Mouse (Mus musculus): Measurements from ENCODE around the gene Npy5r. TPM values are rescaled to one million over a fixed set of nuclear protein-coding genes. Genes with fewer than 3 reads are reported as not detected.

The Npy5r gene
- 0.17 and 0.37 TPM in 2 replicates for polyA plus RNA-seq (2016; fragmentation: Nextera tagmentation; extraction: Ambion mirVana)

DNA sequence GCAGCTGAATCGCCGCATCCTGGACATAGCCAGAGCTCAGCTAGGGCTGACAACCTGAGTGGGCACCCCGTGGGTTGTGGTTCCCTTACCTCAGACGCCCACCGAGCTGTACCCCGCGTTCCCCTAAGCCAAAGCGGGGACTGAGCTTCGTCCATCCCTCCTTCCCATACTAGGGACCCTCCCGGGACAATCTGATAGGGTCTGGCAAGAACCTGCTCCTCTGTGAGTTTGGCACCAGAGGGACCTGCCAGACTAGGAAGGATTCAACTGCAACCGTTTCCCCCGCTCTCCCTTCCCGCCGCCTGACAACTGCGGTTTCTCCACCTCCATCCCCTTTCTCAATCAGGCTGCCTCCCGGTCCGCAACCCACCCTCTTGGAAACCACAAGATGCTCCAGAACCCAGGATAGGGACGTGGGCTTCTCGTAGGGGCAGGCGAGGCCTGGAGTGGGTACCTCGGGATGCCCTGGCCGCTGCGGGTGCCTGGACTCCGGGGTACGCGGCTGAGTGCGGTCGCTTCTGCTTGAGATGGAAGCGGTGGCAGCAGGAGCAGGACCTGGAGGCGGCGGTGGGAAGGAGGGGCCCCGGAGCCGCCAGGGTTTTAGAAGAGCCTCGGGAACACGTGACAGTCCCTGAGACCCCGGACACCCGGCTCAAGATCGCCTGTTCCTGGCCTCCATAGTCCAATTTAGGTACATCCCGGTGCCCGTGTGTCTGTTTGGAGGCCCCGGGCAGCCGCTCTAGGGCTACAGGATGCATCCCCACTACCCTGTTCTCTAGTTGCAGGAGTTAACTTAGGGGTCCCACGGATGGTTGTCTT is at the start of gene Npy5r:
Gene Npy5r (minus strand): TSS at position 618 of the 819 bp plus-strand sequence.
- peak within 1 kb of the TSS; percentile 55 for H3K4me3 ChIP-seq
- H3K4me1 ChIP-seq, result peaks cover 10% of the 10 kb centered on the region
- H3K4me2 ChIP-seq (replicated peaks), result peak within 1 kb of the TSS; percentile 89
- H3K27ac ChIP-seq (replicated peaks), result no peak within 1 kb of the TSS
- H3K27me3 ChIP-seq, result peaks cover 20% of the 10 kb centered on the region
- no peaks in the 10 kb centered on the region for H3K9me3 ChIP-seq
- no peaks in the 10 kb centered on the region for H3K36me3 ChIP-seq
- ATAC-seq (ENCODE audit: low FRiP score, low read depth), result peak; percentile 87
- peak within 1 kb of the TSS; percentile 76 for H3K9ac ChIP-seq (replicated peaks)
- 2% methylated on average over 43 of the region's 43 CpGs for WGBS

GRCm38 (mm10) chr8:66731957-66732356 is 44.0 kb upstream of the Npy5r start:
- Histone ChIP-seq H3K4me1 (0 out of 2 replicates have a peak, but pooled peaks cover 3% of the 10 kb centered on the region), H3K9ac (replicated peaks) (no peak overlapping the region), H3K4me2 (replicated peaks) (no peak overlapping the region), H3K36me3 (no peaks in the 10 kb centered on the region), H3K27ac (replicated peaks) (no peak overlapping the region), H3K4me3 (no peak overlapping the region), H3K9me3 (no peaks in the 10 kb centered on the region), H3K27me3 (no peaks in the 10 kb centered on the region)
- 51% methylated on average over 5 of the region's 5 CpGs for WGBS
- ATAC-seq (ENCODE audit: low FRiP score, low read depth), result no peak

GRCm38 (mm10) chr8:66729446-66729845 is 41.5 kb upstream of the Npy5r start:
- Histone ChIP-seq H3K27ac (replicated peaks) (no peak overlapping the region), H3K4me1 (0 out of 2 replicates have a peak, but pooled peaks cover 3% of the 10 kb centered on the region), H3K9me3 (no peaks in the 10 kb centered on the region), H3K4me2 (replicated peaks) (no peak overlapping the region), H3K36me3 (no peaks in the 10 kb centered on the region), H3K4me3 (no peak overlapping the region), H3K9ac (replicated peaks) (no peak overlapping the region), H3K27me3 (no peaks in the 10 kb centered on the region)
- no peak for ATAC-seq (ENCODE audit: low FRiP score, low read depth)
- WGBS, result 9% methylated on average over 7 of the region's 7 CpGs

GRCm38 (mm10) chr8:66722835-66723234 is 34.9 kb upstream of the Npy5r start:
- ATAC-seq (ENCODE audit: low FRiP score, low read depth), result no peak
- H3K27me3 ChIP-seq, result no peaks in the 10 kb centered on the region
- H3K9me3 ChIP-seq, result no peaks in the 10 kb centered on the region
- no peak overlapping the region for H3K27ac ChIP-seq (replicated peaks)
- H3K4me3 ChIP-seq, result no peak overlapping the region
- no peaks in the 10 kb centered on the region for H3K36me3 ChIP-seq
- no peaks in the 10 kb centered on the region for H3K4me1 ChIP-seq
- H3K9ac ChIP-seq (replicated peaks), result no peak overlapping the region
- H3K4me2 ChIP-seq (replicated peaks), result no peak overlapping the region
- WGBS, result 91% methylated on average over 2 of the region's 2 CpGs

- no peaks in the 10 kb centered on the region for H3K27me3 ChIP-seq
- H3K27ac ChIP-seq (replicated peaks), result no peak overlapping the region
- no peak overlapping the region for H3K9ac ChIP-seq (replicated peaks)
- no peaks in the 10 kb centered on the region for H3K9me3 ChIP-seq
- no peaks in the 10 kb centered on the region for H3K36me3 ChIP-seq
- 91% methylated on average over 7 of the region's 7 CpGs for WGBS
- H3K4me2 ChIP-seq (replicated peaks), result no peak overlapping the region
- H3K4me1 ChIP-seq, result no peaks in the 10 kb centered on the region
- ATAC-seq (ENCODE audit: low FRiP score, low read depth), result no peak
- H3K4me3 ChIP-seq, result no peak overlapping the region
Observed at GRCm38 (mm10) chr8:66714324-66714975, 26.5 kb upstream of the Npy5r start.

DNA sequence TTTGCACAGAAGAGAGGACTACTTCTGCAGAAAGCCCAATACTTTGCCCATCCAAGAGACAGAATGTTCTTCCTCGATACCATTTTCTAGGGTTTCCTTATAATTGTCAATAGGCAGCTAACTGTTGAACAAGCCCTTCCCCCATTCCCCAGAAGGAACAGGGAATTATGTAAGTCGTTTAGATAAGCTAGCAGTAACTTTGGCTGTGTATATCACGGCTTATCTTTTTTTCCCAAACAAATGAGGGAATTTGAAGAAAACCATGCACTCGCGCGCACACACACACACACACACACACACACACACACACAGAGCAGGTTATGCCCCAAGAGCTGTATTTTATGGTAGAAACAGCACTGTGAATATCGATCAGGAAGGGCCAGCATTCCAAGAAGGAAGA is 10.9 kb upstream of the Npy5r start:
- Histone ChIP-seq H3K27me3 (peaks cover 37% of the 10 kb centered on the region), H3K4me1 (peaks cover 9% of the 10 kb centered on the region; the same call in 1 of the 2 replicates), H3K9ac (replicated peaks) (no peak overlapping the region), H3K4me2 (replicated peaks) (no peak overlapping the region), H3K27ac (replicated peaks) (no peak overlapping the region), H3K36me3 (no peaks in the 10 kb centered on the region), H3K9me3 (no peaks in the 10 kb centered on the region), H3K4me3 (no peak overlapping the region)
- WGBS, result 72% methylated on average over 7 of the region's 7 CpGs
- no peak for ATAC-seq (ENCODE audit: low FRiP score, low read depth)

- WGBS, result 2% methylated on average over 7 of the region's 7 CpGs
- 0 out of 2 replicates have a peak, but pooled peaks have one; percentile 35 for ATAC-seq (ENCODE audit: low FRiP score, low read depth)
- H3K36me3 ChIP-seq, result no peaks in the 10 kb centered on the region
- no peak overlapping the region for H3K9ac ChIP-seq (replicated peaks)
- H3K4me3 ChIP-seq, result peak overlapping the region; percentile 46
- H3K4me2 ChIP-seq (replicated peaks), result peak overlapping the region; percentile 77
- peaks cover 37% of the 10 kb centered on the region for H3K27me3 ChIP-seq
- H3K27ac ChIP-seq (replicated peaks), result no peak overlapping the region
- no peaks in the 10 kb centered on the region for H3K9me3 ChIP-seq
- peaks cover 9% of the 10 kb centered on the region; the same call in 1 of the 2 replicates for H3K4me1 ChIP-seq
Observed at GRCm38 (mm10) chr8:66698011-66698410, 10.1 kb upstream of the Npy5r start.

DNA sequence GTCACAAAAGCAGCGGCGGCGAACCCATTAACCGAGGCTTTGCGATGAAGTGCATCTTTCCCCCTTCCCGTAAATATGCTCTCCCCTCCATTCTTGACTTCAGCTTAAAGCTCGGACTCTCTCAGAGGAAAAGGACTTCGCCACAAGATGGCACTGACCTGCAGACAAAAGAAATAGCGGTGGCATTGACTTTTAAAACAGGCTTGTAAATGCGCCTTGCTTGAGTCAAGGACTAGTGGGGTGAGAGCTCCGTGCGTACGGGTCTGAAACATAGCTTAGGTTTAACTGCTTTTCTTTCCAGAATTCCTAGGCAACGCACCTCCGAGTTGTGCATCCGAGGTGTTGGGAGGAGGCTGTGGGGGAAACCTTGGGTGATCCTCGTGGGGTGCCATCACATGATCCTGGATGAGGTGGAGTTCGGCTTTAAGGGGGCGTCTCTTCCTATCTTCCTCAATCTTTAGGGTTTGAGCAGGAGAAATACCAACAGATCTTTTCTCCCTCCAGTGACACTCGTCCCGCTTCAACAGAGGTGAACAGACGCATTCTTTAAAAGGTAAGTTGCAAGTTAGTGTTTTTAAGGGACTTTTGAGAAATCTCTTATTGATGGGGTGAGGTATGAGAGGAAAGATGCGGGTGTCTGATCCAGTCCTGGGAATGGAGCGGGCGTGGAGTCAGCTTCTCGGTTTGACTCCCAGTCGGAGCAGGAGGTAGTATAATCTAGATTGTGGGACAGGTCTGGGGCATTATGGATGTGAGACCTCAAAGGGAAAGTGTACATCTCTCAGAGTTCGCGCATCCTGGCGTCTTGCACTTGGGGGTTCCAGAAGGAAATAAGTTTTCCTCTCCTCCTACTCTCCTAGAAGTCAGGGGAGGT is 9.3 kb upstream of the Npy5r start, which contains the start of gene Npy1r:
Gene Npy1r (plus strand): TSS at position 223 of the 874 bp plus-strand sequence.
- Histone ChIP-seq H3K4me2 (replicated peaks) (peak within 1 kb of the TSS; percentile 77), H3K4me1 (peaks cover 9% of the 10 kb centered on the region; the same call in 1 of the 2 replicates), H3K36me3 (no peaks in the 10 kb centered on the region), H3K27ac (replicated peaks) (no peak within 1 kb of the TSS), H3K9me3 (no peaks in the 10 kb centered on the region), H3K4me3 (peak within 1 kb of the TSS; percentile 46), H3K9ac (replicated peaks) (peak within 1 kb of the TSS; percentile 49), H3K27me3 (peaks cover 37% of the 10 kb centered on the region)
- peak; percentile 71 for ATAC-seq (ENCODE audit: low FRiP score, low read depth)
- under 1% methylated on average over 30 of the region's 30 CpGs for WGBS

- 74% methylated on average over 5 of the region's 5 CpGs for WGBS
- H3K9me3 ChIP-seq, result no peaks in the 10 kb centered on the region
- no peaks in the 10 kb centered on the region for H3K36me3 ChIP-seq
- peaks cover 10% of the 10 kb centered on the region for H3K4me1 ChIP-seq
- H3K27me3 ChIP-seq, result peaks cover 20% of the 10 kb centered on the region
- H3K4me3 ChIP-seq, result no peak overlapping the region
- no peak overlapping the region for H3K27ac ChIP-seq (replicated peaks)
- no peak for ATAC-seq (ENCODE audit: low FRiP score, low read depth)
- H3K9ac ChIP-seq (replicated peaks), result no peak overlapping the region
- no peak overlapping the region for H3K4me2 ChIP-seq (replicated peaks)
Observed at GRCm38 (mm10) chr8:66690402-66690801, 2.5 kb upstream of the Npy5r start.

- H3K27me3 ChIP-seq, result peaks cover 20% of the 10 kb centered on the region
- H3K9ac ChIP-seq (replicated peaks), result no peak overlapping the region
- no peak overlapping the region for H3K27ac ChIP-seq (replicated peaks)
- no peak overlapping the region; the same call in 1 of the 2 replicates for H3K4me2 ChIP-seq (replicated peaks)
- no peak for ATAC-seq (ENCODE audit: low FRiP score, low read depth)
- 50% methylated on average over 4 of the region's 4 CpGs for WGBS
- H3K4me1 ChIP-seq, result peaks cover 10% of the 10 kb centered on the region
- no peaks in the 10 kb centered on the region for H3K9me3 ChIP-seq
- H3K36me3 ChIP-seq, result no peaks in the 10 kb centered on the region
- no peak overlapping the region for H3K4me3 ChIP-seq
Observed at GRCm38 (mm10) chr8:66688799-66689198, 871 bp upstream of the Npy5r start.

DNA sequence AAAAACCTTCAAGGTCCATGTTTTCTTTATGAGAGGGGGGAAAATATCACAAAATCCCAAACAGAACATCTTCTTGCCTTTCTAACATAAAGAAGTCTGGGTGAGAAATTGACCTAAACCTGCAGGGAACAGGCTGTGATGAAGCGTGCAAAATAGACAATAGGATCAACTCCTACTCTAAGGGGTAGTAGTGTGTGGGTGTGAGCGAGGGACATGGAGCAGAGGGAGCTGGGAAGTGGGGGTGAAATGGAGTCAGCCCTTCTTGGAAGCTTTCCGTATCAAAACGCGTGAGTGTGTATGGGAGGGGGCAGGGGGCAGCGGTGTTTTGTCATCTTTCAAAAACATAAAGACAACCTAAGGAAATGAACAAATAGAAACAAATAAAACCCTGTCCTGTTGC is 467 bp upstream of the Npy5r start:
- Histone ChIP-seq H3K9me3 (no peaks in the 10 kb centered on the region), H3K4me2 (replicated peaks) (peak overlapping the region; percentile 89), H3K27me3 (peaks cover 20% of the 10 kb centered on the region), H3K4me3 (peak overlapping the region; percentile 55), H3K4me1 (peaks cover 10% of the 10 kb centered on the region), H3K36me3 (no peaks in the 10 kb centered on the region), H3K9ac (replicated peaks) (peak overlapping the region; percentile 76; the same call in 1 of the 2 replicates), H3K27ac (replicated peaks) (no peak overlapping the region)
- ATAC-seq (ENCODE audit: low FRiP score, low read depth), result peak; percentile 55; the same call in 1 of the 2 replicates
- 40% methylated on average over 6 of the region's 6 CpGs for WGBS

All from midbrain, embryonic 12.5 days (tissue).